Mouse (Mus musculus) neutrophil, adult 83 days (primary cell): ENCODE results near the gene Cox18. TPM values are rescaled to one million over a fixed set of nuclear protein-coding genes. Genes with fewer than 3 reads are reported as not detected.

Experiments used
- total RNA-seq, 2 experiments: library from RNA; stranded (reverse); gene quantifications; one replicate each; pipeline ENCODE4 v1.2.4; 2023

Gene Cox18
- 1 to 10 TPM; 4.8 to 7.5 TPM for total RNA-seq

GRCm38 (mm10) chr5:90223534-90224381 is at the start of gene Cox18:
Cox18 (minus strand) TSS chr5:90224001.

Other genes with a start within 250 kb of the Cox18 start
- 10 to 100 TPM; 63.1 to 76.8 TPM for gene Ankrd17, start 142.6 kb upstream of the Cox18 start, total RNA-seq
- gene Gm9958, start 143.2 kb upstream of the Cox18 start, total RNA-seq, result 1 to 10 TPM; 1.2 to 1.3 TPM
- not detected for gene Alb, start 236.9 kb upstream of the Cox18 start, total RNA-seq